Mouse (Mus musculus): Measurements from ENCODE around the gene Rs1. TPM values are rescaled to one million over a fixed set of nuclear protein-coding genes. Genes with fewer than 3 reads are reported as not detected.

Gene Rs1
- polyA plus RNA-seq, 1 experiment from 2014 or later: 0.06 TPM

GRCm38 (mm10) chrX:160782276-160782675, 14.5 kb downstream of the Rs1 start:
- Histone ChIP-seq H3K27me3 (replicated peaks; ENCODE audit: control insufficient read depth, insufficient read depth, low read length) (peaks cover 6% of the 10 kb centered on the region; the same call in 1 of the 2 replicates), H3K4me3 (ENCODE audit: low read length) (no peak overlapping the region), H3K9ac (ENCODE audit: low read depth, low read length) (no peak overlapping the region), H3K9me3 (ENCODE audit: control insufficient read depth, low read length) (no peaks in the 10 kb centered on the region), H3K36me3 (ENCODE audit: control insufficient read depth, insufficient read depth, low read length) (no peaks in the 10 kb centered on the region), H3K27ac (ENCODE audit: low read depth, low read length) (no peak overlapping the region), H3K4me2 (ENCODE audit: low read length) (no peak overlapping the region), H3K4me1 (ENCODE audit: control insufficient read depth, insufficient read depth, low read depth, low read length) (no peaks in the 10 kb centered on the region)
- WGBS: 81% methylated on average over 5 of the region's 5 CpGs
- no peak for ATAC-seq

DNA sequence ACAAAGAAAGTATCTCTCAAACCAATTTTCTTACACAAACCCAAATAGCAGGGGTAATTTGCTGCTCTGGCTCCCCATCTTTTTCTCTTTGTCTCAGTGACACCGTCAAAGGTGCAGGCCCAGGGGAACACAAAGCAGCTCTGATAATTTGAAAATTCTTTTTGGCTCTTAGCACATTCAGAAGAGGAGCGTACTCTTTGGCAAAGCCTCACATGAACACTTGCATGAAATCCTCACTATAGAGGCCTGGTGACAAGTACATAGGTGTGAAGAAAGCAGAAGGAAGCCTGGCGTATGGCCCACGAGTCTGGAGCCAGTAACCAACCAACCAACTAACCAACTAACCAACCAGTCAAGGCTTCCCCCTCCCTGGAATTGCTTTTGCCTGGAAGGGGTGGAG, 27.1 kb downstream of the Rs1 start:
- H3K9me3 ChIP-seq (ENCODE audit: control insufficient read depth, low read length): no peaks in the 10 kb centered on the region
- 77% methylated on average over 4 of the region's 4 CpGs for WGBS
- no peak overlapping the region for H3K4me3 ChIP-seq (ENCODE audit: low read length)
- H3K4me2 ChIP-seq (ENCODE audit: low read length): no peak overlapping the region
- H3K27me3 ChIP-seq (replicated peaks; ENCODE audit: control insufficient read depth, insufficient read depth, low read length): no peaks in the 10 kb centered on the region
- no peak overlapping the region for H3K27ac ChIP-seq (ENCODE audit: low read depth, low read length)
- no peak for ATAC-seq
- no peaks in the 10 kb centered on the region for H3K4me1 ChIP-seq (ENCODE audit: control insufficient read depth, insufficient read depth, low read depth, low read length)
- H3K9ac ChIP-seq (ENCODE audit: low read depth, low read length): no peak overlapping the region
- no peaks in the 10 kb centered on the region for H3K36me3 ChIP-seq (ENCODE audit: control insufficient read depth, insufficient read depth, low read length)

- H3K27ac ChIP-seq (ENCODE audit: low read depth, low read length): no peak overlapping the region
- no peaks in the 10 kb centered on the region for H3K4me1 ChIP-seq (ENCODE audit: control insufficient read depth, insufficient read depth, low read depth, low read length)
- WGBS: 78% methylated on average over 4 of the region's 4 CpGs
- H3K9ac ChIP-seq (ENCODE audit: low read depth, low read length): no peak overlapping the region
- no peaks in the 10 kb centered on the region for H3K9me3 ChIP-seq (ENCODE audit: control insufficient read depth, low read length)
- H3K4me3 ChIP-seq (ENCODE audit: low read length): no peak overlapping the region
- no peak for ATAC-seq
- H3K4me2 ChIP-seq (ENCODE audit: low read length): no peak overlapping the region
- H3K27me3 ChIP-seq (replicated peaks; ENCODE audit: control insufficient read depth, insufficient read depth, low read length): no peaks in the 10 kb centered on the region
- H3K36me3 ChIP-seq (ENCODE audit: control insufficient read depth, insufficient read depth, low read length): no peaks in the 10 kb centered on the region
Observed at GRCm38 (mm10) chrX:160804409-160805150, 36.8 kb downstream of the Rs1 start.

DNA sequence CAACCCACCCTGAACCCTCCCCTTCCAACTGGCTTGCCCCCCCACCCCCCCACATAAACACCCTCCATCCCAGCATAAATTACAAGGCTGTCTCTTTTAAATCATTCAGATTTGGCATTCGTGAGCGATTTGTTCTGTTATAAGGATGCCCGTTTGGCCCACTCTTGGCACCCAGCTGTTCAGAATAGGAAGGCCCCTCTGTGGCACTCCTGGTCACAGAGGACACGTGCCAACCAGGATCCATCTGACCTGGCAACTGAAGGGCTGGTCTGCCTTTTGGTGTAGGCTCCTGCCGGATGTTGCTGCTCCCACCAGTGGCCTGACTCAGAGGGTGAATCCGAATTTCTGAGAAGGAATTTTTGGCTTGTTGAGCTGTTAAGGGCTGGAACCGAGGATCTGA, 40.4 kb downstream of the Rs1 start:
- WGBS: 76% methylated on average over 7 of the region's 7 CpGs
- no peak for ATAC-seq

More for the DNA sequence above, 40.4 kb downstream of the Rs1 start:
- no peak overlapping the region for H3K27ac ChIP-seq (ENCODE audit: low read depth, low read length)
- H3K36me3 ChIP-seq (ENCODE audit: control insufficient read depth, insufficient read depth, low read length): no peaks in the 10 kb centered on the region
- H3K4me2 ChIP-seq (ENCODE audit: low read length): no peak overlapping the region
- no peaks in the 10 kb centered on the region for H3K4me1 ChIP-seq (ENCODE audit: control insufficient read depth, insufficient read depth, low read depth, low read length)
- H3K9me3 ChIP-seq (ENCODE audit: control insufficient read depth, low read length): no peaks in the 10 kb centered on the region
- no peaks in the 10 kb centered on the region for H3K27me3 ChIP-seq (replicated peaks; ENCODE audit: control insufficient read depth, insufficient read depth, low read length)
- no peak overlapping the region for H3K9ac ChIP-seq (ENCODE audit: low read depth, low read length)
- H3K4me3 ChIP-seq (ENCODE audit: low read length): no peak overlapping the region

Other genes with a start within 250 kb of the Rs1 start
- gene Ppef1, start 32.2 kb upstream of the Rs1 start, polyA plus RNA-seq (2015; fragmentation: Nextera tagmentation; extraction: Ambion mirVana): 5.2 and 6.5 TPM in 2 replicates
- gene Gja6, start 139.0 kb downstream of the Rs1 start, polyA plus RNA-seq (2015; fragmentation: Nextera tagmentation; extraction: Ambion mirVana): 0.13 TPM in 1 of 2 replicates, not detected in the other
- gene Cdkl5, start 226.7 kb downstream of the Rs1 start, polyA plus RNA-seq (2015; fragmentation: Nextera tagmentation; extraction: Ambion mirVana): 4.4 and 4.9 TPM in 2 replicates

Data from hindbrain, embryonic 16.5 days (tissue).